Mouse (Mus musculus) hindbrain, embryonic 10.5 days (tissue): Measurements from ENCODE around the gene Vps26b. TPM values are rescaled to one million over a fixed set of nuclear protein-coding genes. Genes with fewer than 3 reads are reported as not detected.

ENCODE experiments used
- DNase-seq: peaks from one replicate; pipeline ENCODE4 v3.0.0-alpha.2; 2017; ENCODE audit warnings: low spot score
- H3K27ac ChIP-seq: fragments of 300-500 bp; sonication (generic); 2 replicates; pipeline ENCODE4 v1.5.1; 2016; ENCODE audit warnings: mild to moderate bottlenecking, moderate library complexity
- H3K27me3 ChIP-seq: fragments of 300-500 bp; sonication (generic); 2 replicates; pipeline ENCODE4 v1.6.1; 2016; ENCODE audit warnings: mild to moderate bottlenecking; ENCODE audit not compliant: poor library complexity, insufficient read depth, severe bottlenecking
- H3K36me3 ChIP-seq: fragments of 300-500 bp; sonication (generic); 2 replicates; pipeline ENCODE4 v1.6.1; 2016; ENCODE audit warnings: mild to moderate bottlenecking, moderate library complexity
- H3K4me1 ChIP-seq: fragments of 300-500 bp; sonication (generic); replicated peaks from 2 replicates; pipeline ENCODE4 v1.6.1; 2016; ENCODE audit warnings: mild to moderate bottlenecking
- H3K4me3 ChIP-seq: fragments of 300-500 bp; sonication (generic); 2 replicates; pipeline ENCODE4 v1.5.1; 2016; ENCODE audit warnings: mild to moderate bottlenecking, moderate library complexity
- H3K9me3 ChIP-seq: fragments of 300-500 bp; sonication (generic); 2 replicates; pipeline ENCODE4 v1.6.1; 2016; ENCODE audit warnings: mild to moderate bottlenecking, moderate library complexity
- WGBS: fragments of 180-500 bp; shearing (Covaris S2); methylation state at CpG from one replicate; pipeline ENCODE4 v1.1.7; 2016; 5-methylcytosine and 5-hydroxymethylcytosine counted together
- polyA plus RNA-seq: library from polyadenylated mRNA; unstranded; fragments of >200 nt; fragmentation: Nextera tagmentation; extraction: Ambion mirVana; gene quantifications from 2 replicates; pipeline ENCODE4 v1.2.1, GENCODE M21; 2016

Vps26b gene
- polyA plus RNA-seq, result 39.5 and 44.4 TPM in 2 replicates

- peak within 1 kb of the TSS; percentile 96 for H3K27ac ChIP-seq
- peak; percentile 96 for DNase-seq
- H3K4me3 ChIP-seq, result peak within 1 kb of the TSS; percentile 98
Observed at GRCm38 (mm10) chr9:27029828-27030762, at the start of gene Vps26b, which contains the start of gene Ncapd3. Gene Vps26b, minus strand, starts transcription at chr9:27030065. Gene Ncapd3, plus strand, starts transcription at chr9:27030175.

GRCm38 (mm10) chr9:27075812-27076211 is 45.9 kb upstream of the Vps26b start:
- Histone ChIP-seq H3K27ac (no peak overlapping the region), H3K4me1 (no peaks in the 10 kb centered on the region), H3K36me3 (peaks cover 95% of the 10 kb centered on the region)

More at GRCm38 (mm10) chr9:27029828-27030762, at the start of gene Vps26b, which contains the start of gene Ncapd3:
- under 1% methylated on average over 80 of the region's 80 CpGs for WGBS
- Histone ChIP-seq H3K9me3 (no peaks in the 10 kb centered on the region), H3K36me3 (peaks cover 4% of the 10 kb centered on the region; the same call in 1 of the 2 replicates), H3K4me1 (peaks cover 43% of the 10 kb centered on the region), H3K27me3 (no peaks in the 10 kb centered on the region)

GRCm38 (mm10) chr9:27074677-27075076 is 44.8 kb upstream of the Vps26b start:
- Histone ChIP-seq H3K27ac (no peak overlapping the region), H3K9me3 (peaks cover 2% of the 10 kb centered on the region; the same call in 1 of the 2 replicates), H3K36me3 (peaks cover 96% of the 10 kb centered on the region), H3K4me3 (no peak overlapping the region), H3K4me1 (no peaks in the 10 kb centered on the region), H3K27me3 (no peaks in the 10 kb centered on the region)
- DNase-seq, result no peak
- WGBS, result 93% methylated on average over 1 of the region's 1 CpGs

More at GRCm38 (mm10) chr9:27075812-27076211, 45.9 kb upstream of the Vps26b start:
- no peak for DNase-seq
- no peaks in the 10 kb centered on the region for H3K9me3 ChIP-seq
- H3K27me3 ChIP-seq, result no peaks in the 10 kb centered on the region
- no peak overlapping the region for H3K4me3 ChIP-seq

GRCm38 (mm10) chr9:27070895-27071294 is 41.0 kb upstream of the Vps26b start:
- H3K9me3 ChIP-seq, result peaks cover 2% of the 10 kb centered on the region; the same call in 1 of the 2 replicates
- H3K27ac ChIP-seq, result no peak overlapping the region
- H3K36me3 ChIP-seq, result peaks cover 99% of the 10 kb centered on the region
- DNase-seq, result no peak
- H3K27me3 ChIP-seq, result no peaks in the 10 kb centered on the region
- 93% methylated on average over 4 of the region's 4 CpGs for WGBS
- no peaks in the 10 kb centered on the region for H3K4me1 ChIP-seq
- H3K4me3 ChIP-seq, result no peak overlapping the region

- Histone ChIP-seq H3K4me1 (no peaks in the 10 kb centered on the region), H3K27ac (no peak overlapping the region), H3K4me3 (no peak overlapping the region), H3K9me3 (no peaks in the 10 kb centered on the region), H3K36me3 (peaks cover 97% of the 10 kb centered on the region), H3K27me3 (no peaks in the 10 kb centered on the region)
- no peak for DNase-seq
- WGBS, result 95% methylated on average over 5 of the region's 5 CpGs
Observed at GRCm38 (mm10) chr9:27058341-27058740, 28.5 kb upstream of the Vps26b start.

GRCm38 (mm10) chr9:27049492-27049891 is 19.6 kb upstream of the Vps26b start:
- DNase-seq, result no peak
- no peaks in the 10 kb centered on the region for H3K9me3 ChIP-seq
- H3K4me1 ChIP-seq, result no peaks in the 10 kb centered on the region
- 90% methylated on average over 2 of the region's 2 CpGs for WGBS
- H3K36me3 ChIP-seq, result peaks cover 97% of the 10 kb centered on the region
- no peak overlapping the region for H3K27ac ChIP-seq
- H3K27me3 ChIP-seq, result no peaks in the 10 kb centered on the region
- H3K4me3 ChIP-seq, result no peak overlapping the region

GRCm38 (mm10) chr9:27043892-27044291 is 14.0 kb upstream of the Vps26b start:
- Histone ChIP-seq H3K4me1 (no peaks in the 10 kb centered on the region), H3K36me3 (peaks cover 97% of the 10 kb centered on the region), H3K27ac (no peak overlapping the region), H3K27me3 (no peaks in the 10 kb centered on the region), H3K4me3 (no peak overlapping the region), H3K9me3 (no peaks in the 10 kb centered on the region)
- WGBS, result 93% methylated on average over 5 of the region's 5 CpGs
- DNase-seq, result no peak

GRCm38 (mm10) chr9:27030763-27031100 is 867 bp upstream of the Vps26b start:
- peaks cover 4% of the 10 kb centered on the region; the same call in 1 of the 2 replicates for H3K36me3 ChIP-seq
- H3K4me1 ChIP-seq, result peaks cover 43% of the 10 kb centered on the region
- peak overlapping the region; percentile 98 for H3K4me3 ChIP-seq
- no peaks in the 10 kb centered on the region for H3K27me3 ChIP-seq
- under 1% methylated on average over 17 of the region's 17 CpGs for WGBS
- DNase-seq, result no peak
- peak overlapping the region; percentile 96 for H3K27ac ChIP-seq
- no peaks in the 10 kb centered on the region for H3K9me3 ChIP-seq

GRCm38 (mm10) chr9:27029022-27029827 is 640 bp downstream of the Vps26b start:
- peaks cover 43% of the 10 kb centered on the region for H3K4me1 ChIP-seq
- H3K36me3 ChIP-seq, result peaks cover 7% of the 10 kb centered on the region; the same call in 1 of the 2 replicates
- no peaks in the 10 kb centered on the region for H3K27me3 ChIP-seq
- under 1% methylated on average over 52 of the region's 52 CpGs for WGBS
- H3K27ac ChIP-seq, result peak overlapping the region; percentile 96
- DNase-seq, result no peak
- H3K4me3 ChIP-seq, result peak overlapping the region; percentile 98
- H3K9me3 ChIP-seq, result no peaks in the 10 kb centered on the region

GRCm38 (mm10) chr9:27026708-27027107 is 3.2 kb downstream of the Vps26b start:
- WGBS, result 87% methylated on average over 1 of the region's 1 CpGs

GRCm38 (mm10) chr9:27023681-27024080 is 6.2 kb downstream of the Vps26b start:
- Histone ChIP-seq H3K4me3 (no peak overlapping the region), H3K36me3 (peaks cover 45% of the 10 kb centered on the region), H3K27ac (no peak overlapping the region), H3K9me3 (no peaks in the 10 kb centered on the region), H3K4me1 (peaks cover 19% of the 10 kb centered on the region), H3K27me3 (no peaks in the 10 kb centered on the region)
- 88% methylated on average over 4 of the region's 4 CpGs for WGBS
- no peak for DNase-seq

More at GRCm38 (mm10) chr9:27026708-27027107, 3.2 kb downstream of the Vps26b start:
- H3K9me3 ChIP-seq, result no peaks in the 10 kb centered on the region
- no peak for DNase-seq
- H3K4me3 ChIP-seq, result no peak overlapping the region
- no peak overlapping the region for H3K27ac ChIP-seq
- H3K27me3 ChIP-seq, result no peaks in the 10 kb centered on the region
- H3K4me1 ChIP-seq, result peaks cover 33% of the 10 kb centered on the region
- peaks cover 26% of the 10 kb centered on the region for H3K36me3 ChIP-seq

GRCm38 (mm10) chr9:27018961-27019360 is 10.9 kb downstream of the Vps26b start:
- WGBS, result 92% methylated on average over 10 of the region's 10 CpGs
- H3K36me3 ChIP-seq, result peaks cover 84% of the 10 kb centered on the region
- no peaks in the 10 kb centered on the region for H3K27me3 ChIP-seq
- no peak overlapping the region for H3K27ac ChIP-seq
- no peaks in the 10 kb centered on the region for H3K4me1 ChIP-seq
- no peaks in the 10 kb centered on the region for H3K9me3 ChIP-seq
- H3K4me3 ChIP-seq, result no peak overlapping the region
- no peak for DNase-seq
